Mouse (Mus musculus) liver, embryonic 13.5 days (tissue): ENCODE results near the gene Erbb4. TPM values are rescaled to one million over a fixed set of nuclear protein-coding genes. Genes with fewer than 3 reads are reported as not detected.

Source experiments
- ATAC-seq: fragments of 200-750 bp; cut with Nextera tagmentation; 2 replicates; pipeline ENCODE4 v1.8.0; 2017; ENCODE audit warnings: low read depth, mild to moderate bottlenecking, moderate number of reproducible peaks, moderate library complexity
- DNase-seq: peaks from one replicate; pipeline ENCODE4 v3.0.0; 2022
- H3K27ac ChIP-seq: fragments of 300-500 bp; sonication (generic); 2 replicates; pipeline ENCODE4 v1.5.1; 2015; ENCODE audit warnings: moderate library complexity, mild to moderate bottlenecking, inconsistent platforms
- H3K27me3 ChIP-seq: fragments of 300-500 bp; sonication (generic); 2 replicates; pipeline ENCODE4 v1.6.1; 2015; ENCODE audit warnings: mild to moderate bottlenecking, inconsistent platforms
- H3K36me3 ChIP-seq: fragments of 300-500 bp; sonication (generic); 2 replicates; pipeline ENCODE4 v1.6.1; 2015; ENCODE audit warnings: mild to moderate bottlenecking, inconsistent platforms
- H3K4me1 ChIP-seq: fragments of 300-500 bp; sonication (generic); replicated peaks from 2 replicates; pipeline ENCODE4 v1.6.1; 2015; ENCODE audit warnings: inconsistent platforms
- H3K4me2 ChIP-seq: fragments of 300-500 bp; sonication (generic); 2 replicates; pipeline ENCODE4 v1.6.1; 2015; ENCODE audit warnings: inconsistent platforms, mild to moderate bottlenecking, moderate library complexity
- H3K4me3 ChIP-seq: fragments of 300-500 bp; sonication (generic); replicated peaks from 2 replicates; pipeline ENCODE4 v1.5.1; 2015; ENCODE audit warnings: mild to moderate bottlenecking, inconsistent platforms
- H3K9ac ChIP-seq: fragments of 300-500 bp; sonication (generic); 2 replicates; pipeline ENCODE4 v1.6.1; 2015; ENCODE audit warnings: mild to moderate bottlenecking, inconsistent platforms
- H3K9me3 ChIP-seq: fragments of 300-500 bp; sonication (generic); replicated peaks from 2 replicates; pipeline ENCODE4 v1.6.1; 2016; ENCODE audit warnings: inconsistent platforms
- WGBS: fragments of 180-500 bp; shearing (Covaris S2); methylation state at CpG from one replicate; pipeline ENCODE4 v1.1.7; 2015; ENCODE audit not compliant: insufficient replicate concordance; 5-methylcytosine and 5-hydroxymethylcytosine counted together
- polyA plus RNA-seq: library from polyadenylated mRNA; unstranded; fragments of >200 nt; fragmentation: Nextera tagmentation; extraction: Ambion mirVana; gene quantifications from 2 replicates; pipeline ENCODE4 v1.2.1, GENCODE M21; 2015

Erbb4 gene
- polyA plus RNA-seq, 1 experiment from 2014 or later, result not detected

DNA sequence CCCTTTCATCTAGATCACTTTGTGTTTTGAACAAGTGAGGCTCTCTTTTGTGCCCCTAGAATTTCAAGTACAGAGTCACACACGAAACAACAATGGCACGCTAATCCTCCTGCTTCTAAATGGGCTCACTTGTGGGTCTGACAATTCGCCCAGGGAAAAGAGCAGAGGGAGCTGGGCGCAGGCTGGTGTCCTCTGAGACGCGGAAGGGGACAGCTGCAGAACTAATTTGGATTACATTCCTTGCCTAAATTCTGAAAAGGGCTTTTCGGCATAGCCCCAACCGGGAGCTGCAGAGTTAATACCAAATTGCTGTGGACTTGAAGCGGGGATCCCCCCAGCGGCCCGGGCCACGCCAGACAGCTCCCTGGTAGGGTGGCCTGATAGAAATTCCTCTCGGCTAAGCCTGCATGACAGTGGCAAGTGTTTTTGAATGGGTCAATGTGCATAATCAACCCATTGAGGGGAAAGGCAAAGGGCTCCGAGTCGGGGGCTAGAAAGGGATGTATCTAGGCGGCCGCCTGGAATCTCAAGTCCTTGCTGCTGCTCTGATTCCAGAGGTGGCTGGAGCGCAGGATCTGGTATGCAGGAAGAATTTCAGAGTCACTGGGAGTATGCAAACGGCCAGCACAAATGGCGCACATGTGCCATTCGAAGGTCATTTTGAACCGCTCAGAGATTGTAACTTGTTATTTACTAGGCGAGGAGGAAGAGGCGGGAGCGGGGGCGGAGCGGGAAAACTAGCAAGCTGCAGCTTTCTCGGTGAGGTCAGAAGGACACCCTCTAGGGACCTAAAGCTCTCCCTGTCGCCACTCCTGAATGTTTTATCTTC, 2.2 kb downstream of the Erbb4 start:
- H3K27ac ChIP-seq, result no peak overlapping the region
- no peak for DNase-seq
- peak overlapping the region; percentile 55 for H3K4me3 ChIP-seq
- no peak for ATAC-seq
- WGBS, result 1% methylated on average over 29 of the region's 29 CpGs
- H3K4me2 ChIP-seq, result peak overlapping the region; percentile 76
- H3K27me3 ChIP-seq, result peaks cover 64% of the 10 kb centered on the region
- H3K36me3 ChIP-seq, result no peaks in the 10 kb centered on the region
- H3K4me1 ChIP-seq, result peaks cover 6% of the 10 kb centered on the region; the same call in 1 of the 2 replicates
- H3K9ac ChIP-seq, result no peak overlapping the region
- H3K9me3 ChIP-seq, result no peaks in the 10 kb centered on the region

DNA sequence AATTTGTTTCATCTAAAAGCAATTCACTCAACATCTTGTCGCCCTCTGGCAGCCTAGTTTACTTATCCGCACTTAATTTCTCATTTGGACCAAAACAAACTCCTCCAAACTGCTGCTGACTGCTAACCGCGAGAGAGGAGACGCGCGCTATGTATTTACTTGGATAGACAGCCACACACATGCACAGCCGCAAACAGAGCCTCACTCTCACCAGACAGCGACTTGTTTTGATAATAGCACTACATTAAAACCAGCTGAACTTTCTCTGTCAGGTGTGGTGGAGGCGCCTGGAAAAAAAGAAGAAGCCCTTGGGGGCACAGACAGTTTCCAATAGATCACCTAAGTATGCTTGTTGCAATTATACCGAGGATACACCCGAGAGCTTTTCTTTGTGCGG, 2.8 kb downstream of the Erbb4 start:
- DNase-seq, result no peak
- 0 out of 2 replicates have a peak overlapping the region, but pooled peaks have one; percentile 55 for H3K4me3 ChIP-seq

DNA sequence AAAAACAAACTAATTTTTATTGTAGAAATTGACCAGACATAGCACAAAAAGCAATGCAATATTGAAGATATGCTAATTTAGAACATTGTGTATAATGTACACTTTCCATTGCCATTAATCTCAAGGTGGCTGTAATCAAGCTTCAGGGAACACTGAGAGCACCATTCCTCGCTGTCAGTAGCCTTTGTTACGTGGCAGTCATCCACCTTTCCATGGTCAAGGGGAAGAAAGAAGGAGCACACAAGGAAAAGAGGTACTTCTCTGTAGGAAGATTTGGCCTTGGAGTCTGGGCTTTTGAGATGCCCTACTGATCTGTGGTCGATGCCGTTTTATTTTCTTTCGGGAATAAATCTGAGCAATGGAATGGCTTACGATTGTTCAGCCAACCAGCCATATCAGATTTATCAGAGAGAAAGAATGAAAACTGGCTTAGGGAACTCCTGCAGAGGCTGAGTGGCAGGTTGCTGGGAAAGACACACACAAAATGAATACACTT, 4.6 kb downstream of the Erbb4 start:
- ATAC-seq, result no peak

More for the DNA sequence above, 2.8 kb downstream of the Erbb4 start:
- no peak overlapping the region for H3K9ac ChIP-seq
- peaks cover 6% of the 10 kb centered on the region; the same call in 1 of the 2 replicates for H3K4me1 ChIP-seq
- H3K9me3 ChIP-seq, result no peaks in the 10 kb centered on the region
- H3K27ac ChIP-seq, result no peak overlapping the region
- no peaks in the 10 kb centered on the region for H3K36me3 ChIP-seq
- peak overlapping the region; percentile 76 for H3K4me2 ChIP-seq
- WGBS, result 2% methylated on average over 13 of the region's 13 CpGs
- H3K27me3 ChIP-seq, result peaks cover 61% of the 10 kb centered on the region
- ATAC-seq, result no peak

DNA sequence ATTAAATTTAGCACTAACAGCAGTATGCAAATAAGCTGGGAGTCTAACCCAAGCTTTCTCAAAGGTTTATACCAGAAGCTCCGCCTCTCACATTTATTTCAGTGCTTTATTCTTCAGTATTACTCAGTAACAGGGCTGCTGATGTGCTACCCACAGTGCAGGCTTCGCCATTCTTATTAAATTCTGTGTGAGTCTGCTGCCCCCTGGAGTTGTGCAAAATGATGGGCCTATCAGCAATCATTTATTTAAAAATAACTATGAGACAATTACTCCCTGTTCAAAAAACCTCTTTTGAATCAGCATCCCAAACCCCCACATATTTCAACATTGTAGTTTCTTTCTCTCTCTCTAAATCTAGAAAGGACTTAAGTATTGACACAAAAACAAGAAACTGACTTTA, 6.2 kb downstream of the Erbb4 start:
- no peak for DNase-seq
- ATAC-seq, result no peak
- H3K4me1 ChIP-seq, result no peaks in the 10 kb centered on the region; the same call in 1 of the 2 replicates
- H3K36me3 ChIP-seq, result no peaks in the 10 kb centered on the region
- no peaks in the 10 kb centered on the region for H3K9me3 ChIP-seq
- peaks cover 30% of the 10 kb centered on the region for H3K27me3 ChIP-seq
- WGBS, result 40% methylated on average over 2 of the region's 2 CpGs
- no peak overlapping the region for H3K4me3 ChIP-seq
- no peak overlapping the region for H3K4me2 ChIP-seq
- H3K9ac ChIP-seq, result no peak overlapping the region
- no peak overlapping the region for H3K27ac ChIP-seq

More for the DNA sequence above, 4.6 kb downstream of the Erbb4 start:
- Histone ChIP-seq H3K4me2 (no peak overlapping the region), H3K27ac (no peak overlapping the region), H3K36me3 (no peaks in the 10 kb centered on the region), H3K9me3 (no peaks in the 10 kb centered on the region), H3K9ac (no peak overlapping the region), H3K4me1 (peaks cover 6% of the 10 kb centered on the region; the same call in 1 of the 2 replicates), H3K4me3 (no peak overlapping the region), H3K27me3 (peaks cover 46% of the 10 kb centered on the region)
- 61% methylated on average over 6 of the region's 6 CpGs for WGBS
- DNase-seq, result no peak

DNA sequence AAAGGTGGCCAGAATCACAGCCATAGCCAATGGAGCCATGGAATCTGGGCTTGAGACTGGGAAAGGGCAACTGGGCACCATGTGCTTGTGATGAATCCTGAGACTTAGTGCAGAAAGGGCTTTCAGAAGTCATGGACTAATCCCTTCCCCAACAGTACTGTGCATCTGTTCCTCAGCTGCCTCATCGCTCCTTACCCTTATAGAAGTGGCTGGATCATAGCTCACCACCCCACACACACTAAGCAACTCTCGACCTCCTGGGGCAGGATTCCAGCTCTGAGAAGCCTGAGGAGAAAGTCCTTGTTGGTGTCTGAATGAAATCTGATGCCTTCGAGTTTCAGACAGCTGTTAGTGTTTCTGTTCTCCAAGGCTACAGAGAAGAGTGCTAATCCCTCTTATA, 14.8 kb downstream of the Erbb4 start:
- Histone ChIP-seq H3K36me3 (no peaks in the 10 kb centered on the region), H3K27ac (no peak overlapping the region), H3K9me3 (no peaks in the 10 kb centered on the region), H3K4me1 (no peaks in the 10 kb centered on the region), H3K4me3 (no peak overlapping the region), H3K27me3 (no peaks in the 10 kb centered on the region), H3K4me2 (no peak overlapping the region), H3K9ac (no peak overlapping the region)
- no peak for DNase-seq
- no peak for ATAC-seq
- WGBS, result 33% methylated on average over 3 of the region's 3 CpGs

DNA sequence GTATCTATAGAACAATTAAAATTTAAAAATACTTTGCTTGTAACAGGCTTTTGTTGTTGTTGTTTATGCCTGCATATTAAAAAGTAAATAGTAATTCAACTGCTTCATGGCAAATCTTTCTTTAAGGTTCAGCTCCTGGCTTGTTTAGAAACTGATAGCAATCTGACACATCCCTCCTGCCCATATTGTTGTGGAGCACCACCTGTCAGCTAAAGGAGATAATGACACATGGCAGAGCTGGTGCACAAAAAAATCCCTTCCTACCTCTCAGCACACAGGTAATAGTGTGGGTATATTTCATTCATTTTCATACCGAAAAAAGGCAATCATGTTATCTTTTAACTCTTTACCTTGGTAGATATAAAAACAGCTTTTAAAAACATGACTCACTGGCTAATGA, 18.5 kb downstream of the Erbb4 start:
- DNase-seq (no peak), ATAC-seq (no peak)
- WGBS, result 53% methylated on average over 1 of the region's 1 CpGs
- H3K4me2 ChIP-seq, result no peak overlapping the region
- no peaks in the 10 kb centered on the region for H3K4me1 ChIP-seq
- no peak overlapping the region for H3K27ac ChIP-seq
- H3K4me3 ChIP-seq, result no peak overlapping the region
- no peaks in the 10 kb centered on the region for H3K27me3 ChIP-seq
- no peaks in the 10 kb centered on the region for H3K36me3 ChIP-seq
- no peak overlapping the region for H3K9ac ChIP-seq
- H3K9me3 ChIP-seq, result no peaks in the 10 kb centered on the region

DNA sequence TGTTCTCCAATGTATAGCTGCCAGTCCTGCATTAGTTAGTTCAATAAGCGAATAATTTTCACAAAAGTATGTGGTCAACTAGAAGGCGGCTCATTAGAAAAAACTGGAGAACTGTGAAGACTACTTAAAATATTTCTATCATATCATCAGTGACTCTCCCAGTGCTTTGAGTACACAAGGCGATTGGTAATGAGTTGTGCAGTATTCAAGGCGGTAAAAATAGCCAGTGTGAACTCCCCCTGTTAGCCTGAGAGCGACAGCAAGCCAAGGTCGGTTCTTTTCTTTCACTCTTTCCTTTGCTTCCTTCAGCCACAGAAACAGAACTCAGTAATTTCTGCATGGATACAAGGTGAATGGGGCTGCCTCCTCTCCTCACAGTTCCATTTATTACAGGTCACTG, 22.1 kb downstream of the Erbb4 start:
- 55% methylated on average over 6 of the region's 6 CpGs for WGBS
- Histone ChIP-seq H3K4me3 (no peak overlapping the region), H3K4me2 (no peak overlapping the region), H3K4me1 (no peaks in the 10 kb centered on the region), H3K9me3 (no peaks in the 10 kb centered on the region), H3K27ac (no peak overlapping the region), H3K9ac (no peak overlapping the region), H3K36me3 (no peaks in the 10 kb centered on the region), H3K27me3 (no peaks in the 10 kb centered on the region)
- DNase-seq, result no peak
- ATAC-seq, result no peak

DNA sequence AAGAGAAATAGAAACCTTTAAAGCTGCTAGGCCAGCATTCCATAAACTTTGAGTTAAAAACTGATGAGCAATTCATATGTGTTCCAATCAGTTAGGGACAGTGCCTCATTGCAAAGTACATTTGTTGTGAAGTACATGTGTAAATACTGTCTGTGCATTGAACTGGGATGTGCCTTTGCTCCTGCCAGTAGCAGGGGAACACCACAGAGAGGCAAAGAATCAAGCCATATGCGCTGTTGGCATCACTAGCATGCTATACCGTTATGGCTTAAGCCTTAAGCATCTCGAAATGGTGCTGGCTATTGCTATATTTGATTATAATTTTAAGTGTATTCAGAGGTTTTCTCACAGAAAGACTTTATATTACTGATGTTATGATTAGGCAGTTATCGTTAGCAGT, 58.9 kb downstream of the Erbb4 start:
- Histone ChIP-seq H3K4me1 (no peaks in the 10 kb centered on the region), H3K27me3 (no peaks in the 10 kb centered on the region), H3K36me3 (no peaks in the 10 kb centered on the region), H3K9ac (no peak overlapping the region), H3K27ac (no peak overlapping the region), H3K4me3 (no peak overlapping the region), H3K4me2 (no peak overlapping the region), H3K9me3 (no peaks in the 10 kb centered on the region)
- no peak for ATAC-seq
- WGBS, result 65% methylated on average over 4 of the region's 4 CpGs
- no peak for DNase-seq

DNA sequence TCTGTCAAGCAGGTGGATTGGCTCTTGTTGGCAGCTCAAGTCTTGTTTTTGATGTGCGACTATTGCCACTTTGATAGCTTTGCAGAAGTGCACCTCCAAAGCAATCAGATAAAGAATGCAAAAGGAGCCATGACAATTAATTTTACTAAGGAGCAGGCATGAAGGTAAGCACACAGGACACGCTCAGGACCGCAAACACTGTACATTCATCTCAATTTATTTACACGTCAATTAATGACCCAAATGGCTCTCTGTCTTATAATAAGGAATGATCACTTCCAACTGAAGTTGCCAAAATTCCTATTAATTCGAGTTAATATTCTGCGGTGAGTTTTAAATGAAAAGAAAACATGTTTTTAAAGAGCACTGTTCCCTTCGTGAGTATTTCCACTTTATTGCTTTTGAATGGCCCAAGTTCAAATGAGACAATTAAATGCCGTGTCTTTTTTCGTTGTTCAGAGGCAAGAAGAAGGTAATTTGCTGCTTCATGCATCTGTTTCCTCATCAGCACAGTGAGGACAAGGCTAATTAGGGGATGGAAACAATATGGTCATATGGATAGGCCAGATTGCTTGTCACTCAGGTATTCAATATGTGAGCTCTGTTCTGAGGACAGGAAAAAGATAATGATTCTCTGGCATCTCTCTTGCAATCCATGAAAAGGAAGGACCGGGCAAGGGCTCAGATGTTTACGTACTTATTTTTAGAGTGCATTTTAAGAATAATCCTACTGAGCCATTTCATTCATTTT, 61.5 kb downstream of the Erbb4 start:
- Histone ChIP-seq H3K4me3 (no peak overlapping the region), H3K27me3 (no peaks in the 10 kb centered on the region), H3K9ac (no peak overlapping the region), H3K36me3 (no peaks in the 10 kb centered on the region), H3K4me2 (no peak overlapping the region), H3K27ac (no peak overlapping the region), H3K4me1 (no peaks in the 10 kb centered on the region), H3K9me3 (no peaks in the 10 kb centered on the region)
- no peak for ATAC-seq
- DNase-seq, result no peak
- WGBS, result 72% methylated on average over 11 of the region's 11 CpGs

DNA sequence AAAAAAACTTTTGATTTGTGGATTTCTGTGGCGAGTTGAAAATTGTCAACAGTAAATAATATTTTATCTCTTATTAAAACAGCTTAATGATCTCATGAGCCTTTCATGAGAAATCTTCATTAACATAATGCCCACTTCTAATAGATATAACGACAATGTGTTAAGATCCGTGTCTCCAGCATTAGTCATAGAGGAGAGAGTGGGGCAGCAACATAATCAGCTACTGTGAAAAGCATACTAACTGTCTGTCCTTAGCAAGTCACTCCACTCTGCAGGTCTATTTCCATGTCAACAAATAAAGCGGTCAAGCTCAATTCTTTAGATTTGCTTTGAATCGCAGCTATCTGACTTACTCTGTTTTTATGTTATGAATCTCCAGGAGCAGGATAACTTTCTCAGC, 80.0 kb downstream of the Erbb4 start:
- Histone ChIP-seq H3K9me3 (no peaks in the 10 kb centered on the region), H3K9ac (no peak overlapping the region), H3K36me3 (no peaks in the 10 kb centered on the region), H3K27ac (no peak overlapping the region), H3K4me2 (no peak overlapping the region), H3K4me3 (no peak overlapping the region), H3K27me3 (no peaks in the 10 kb centered on the region), H3K4me1 (no peaks in the 10 kb centered on the region)
- DNase-seq, result no peak
- 58% methylated on average over 5 of the region's 5 CpGs for WGBS
- no peak for ATAC-seq

DNA sequence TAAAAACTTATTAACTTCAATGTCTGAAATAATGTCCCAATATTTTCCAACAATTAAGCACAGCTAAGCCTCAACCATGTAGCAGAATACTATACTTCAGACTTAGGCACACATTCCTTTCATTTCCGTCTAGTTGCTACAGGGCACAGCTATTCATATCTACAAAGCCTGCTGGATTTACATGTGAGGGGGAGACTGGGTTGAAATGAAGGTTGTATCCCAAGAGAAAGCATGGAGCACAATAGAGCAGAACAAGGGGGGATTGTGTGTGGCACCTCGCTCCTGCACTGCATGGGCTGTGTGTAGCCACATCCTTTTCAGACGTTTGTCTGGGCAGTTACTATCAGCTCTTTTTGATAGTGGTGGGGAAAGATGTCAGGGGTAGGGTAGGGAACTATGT, 83.0 kb downstream of the Erbb4 start:
- Histone ChIP-seq H3K36me3 (no peaks in the 10 kb centered on the region), H3K4me1 (no peaks in the 10 kb centered on the region), H3K4me2 (no peak overlapping the region), H3K9me3 (no peaks in the 10 kb centered on the region), H3K9ac (no peak overlapping the region), H3K4me3 (no peak overlapping the region), H3K27ac (no peak overlapping the region), H3K27me3 (no peaks in the 10 kb centered on the region)
- ATAC-seq (no peak), DNase-seq (no peak)
- 30% methylated on average over 3 of the region's 3 CpGs for WGBS
